Mouse (Mus musculus): ENCODE results near the gene Lypd5. TPM values are rescaled to one million over a fixed set of nuclear protein-coding genes. Genes with fewer than 3 reads are reported as not detected.

Gene Lypd5
- polyA plus RNA-seq, 1 experiment from 2014 or later, result not detected

- Histone ChIP-seq H3K4me2 (no peak overlapping the region), H3K9ac (ENCODE audit: low read depth, low read length) (no peak overlapping the region), H3K27ac (ENCODE audit: low read depth, low read length) (no peak overlapping the region), H3K4me1 (ENCODE audit: control insufficient read depth, insufficient read depth, low read length) (no peaks in the 10 kb centered on the region), H3K27me3 (ENCODE audit: control insufficient read depth, insufficient read depth, low read length) (peaks cover 3% of the 10 kb centered on the region; the same call in 1 of the 2 replicates), H3K9me3 (replicated peaks; ENCODE audit: control insufficient read depth, low read length) (no peaks in the 10 kb centered on the region), H3K36me3 (ENCODE audit: control insufficient read depth, insufficient read depth, low read length) (no peaks in the 10 kb centered on the region), H3K4me3 (ENCODE audit: low read depth, low read length) (no peak overlapping the region)
- WGBS (ENCODE audit: insufficient replicate concordance), result 65% methylated on average over 5 of the region's 5 CpGs
- no peak for ATAC-seq (replicated peaks; ENCODE audit: insufficient number of reproducible peaks, low FRiP score, low TSS enrichment)
Measured at GRCm38 (mm10) chr7:24346444-24346843, 2.6 kb upstream of the Lypd5 start.

GRCm38 (mm10) chr7:24355646-24356045 is 6.7 kb downstream of the Lypd5 start:
- Histone ChIP-seq H3K27me3 (ENCODE audit: control insufficient read depth, insufficient read depth, low read length) (peaks cover 10% of the 10 kb centered on the region), H3K9ac (ENCODE audit: low read depth, low read length) (no peak overlapping the region), H3K9me3 (replicated peaks; ENCODE audit: control insufficient read depth, low read length) (no peaks in the 10 kb centered on the region), H3K27ac (ENCODE audit: low read depth, low read length) (no peak overlapping the region), H3K4me2 (no peak overlapping the region), H3K36me3 (ENCODE audit: control insufficient read depth, insufficient read depth, low read length) (no peaks in the 10 kb centered on the region), H3K4me3 (ENCODE audit: low read depth, low read length) (no peak overlapping the region), H3K4me1 (ENCODE audit: control insufficient read depth, insufficient read depth, low read length) (no peaks in the 10 kb centered on the region)
- 75% methylated on average over 6 of the region's 6 CpGs for WGBS (ENCODE audit: insufficient replicate concordance)
- no peak for ATAC-seq (replicated peaks; ENCODE audit: insufficient number of reproducible peaks, low FRiP score, low TSS enrichment)

GRCm38 (mm10) chr7:24356081-24356480 is 7.1 kb downstream of the Lypd5 start:
- Histone ChIP-seq H3K4me2 (no peak overlapping the region), H3K4me3 (ENCODE audit: low read depth, low read length) (no peak overlapping the region), H3K9ac (ENCODE audit: low read depth, low read length) (no peak overlapping the region), H3K9me3 (replicated peaks; ENCODE audit: control insufficient read depth, low read length) (peaks cover 3% of the 10 kb centered on the region; the same call in 1 of the 2 replicates), H3K36me3 (ENCODE audit: control insufficient read depth, insufficient read depth, low read length) (no peaks in the 10 kb centered on the region), H3K27me3 (ENCODE audit: control insufficient read depth, insufficient read depth, low read length) (peaks cover 10% of the 10 kb centered on the region), H3K4me1 (ENCODE audit: control insufficient read depth, insufficient read depth, low read length) (no peaks in the 10 kb centered on the region), H3K27ac (ENCODE audit: low read depth, low read length) (no peak overlapping the region)
- ATAC-seq (replicated peaks; ENCODE audit: insufficient number of reproducible peaks, low FRiP score, low TSS enrichment), result no peak
- WGBS (ENCODE audit: insufficient replicate concordance), result 71% methylated on average over 10 of the region's 10 CpGs

- H3K9me3 ChIP-seq (replicated peaks; ENCODE audit: control insufficient read depth, low read length), result peaks cover 3% of the 10 kb centered on the region; the same call in 1 of the 2 replicates
- 48% methylated on average over 4 of the region's 4 CpGs for WGBS (ENCODE audit: insufficient replicate concordance)
- H3K27me3 ChIP-seq (ENCODE audit: control insufficient read depth, insufficient read depth, low read length), result peaks cover 4% of the 10 kb centered on the region
- ATAC-seq (replicated peaks; ENCODE audit: insufficient number of reproducible peaks, low FRiP score, low TSS enrichment), result no peak
- H3K4me3 ChIP-seq (ENCODE audit: low read depth, low read length), result no peak overlapping the region
- no peak overlapping the region for H3K4me2 ChIP-seq
- no peak overlapping the region for H3K27ac ChIP-seq (ENCODE audit: low read depth, low read length)
- no peaks in the 10 kb centered on the region for H3K4me1 ChIP-seq (ENCODE audit: control insufficient read depth, insufficient read depth, low read length)
- H3K9ac ChIP-seq (ENCODE audit: low read depth, low read length), result no peak overlapping the region
- no peaks in the 10 kb centered on the region for H3K36me3 ChIP-seq (ENCODE audit: control insufficient read depth, insufficient read depth, low read length)
Measured at GRCm38 (mm10) chr7:24357899-24358298, 8.9 kb downstream of the Lypd5 start.

- H3K9ac ChIP-seq (ENCODE audit: low read depth, low read length), result no peak overlapping the region
- no peak for ATAC-seq (replicated peaks; ENCODE audit: insufficient number of reproducible peaks, low FRiP score, low TSS enrichment)
- WGBS (ENCODE audit: insufficient replicate concordance), result 19% methylated on average over 9 of the region's 9 CpGs
- no peak overlapping the region for H3K4me2 ChIP-seq
- no peaks in the 10 kb centered on the region for H3K36me3 ChIP-seq (ENCODE audit: control insufficient read depth, insufficient read depth, low read length)
- no peaks in the 10 kb centered on the region for H3K4me1 ChIP-seq (ENCODE audit: control insufficient read depth, insufficient read depth, low read length)
- H3K4me3 ChIP-seq (ENCODE audit: low read depth, low read length), result no peak overlapping the region
- H3K27ac ChIP-seq (ENCODE audit: low read depth, low read length), result no peak overlapping the region
- peaks cover 3% of the 10 kb centered on the region; the same call in 1 of the 2 replicates for H3K9me3 ChIP-seq (replicated peaks; ENCODE audit: control insufficient read depth, low read length)
- 0 out of 2 replicates have a peak, but pooled peaks cover 2% of the 10 kb centered on the region for H3K27me3 ChIP-seq (ENCODE audit: control insufficient read depth, insufficient read depth, low read length)
Measured at GRCm38 (mm10) chr7:24359269-24359668, 10.3 kb downstream of the Lypd5 start.

- Histone ChIP-seq H3K27me3 (ENCODE audit: control insufficient read depth, insufficient read depth, low read length) (0 out of 2 replicates have a peak, but pooled peaks cover 2% of the 10 kb centered on the region), H3K4me3 (ENCODE audit: low read depth, low read length) (no peak overlapping the region), H3K27ac (ENCODE audit: low read depth, low read length) (no peak overlapping the region), H3K4me2 (no peak overlapping the region), H3K4me1 (ENCODE audit: control insufficient read depth, insufficient read depth, low read length) (no peaks in the 10 kb centered on the region), H3K36me3 (ENCODE audit: control insufficient read depth, insufficient read depth, low read length) (no peaks in the 10 kb centered on the region), H3K9me3 (replicated peaks; ENCODE audit: control insufficient read depth, low read length) (peaks cover 3% of the 10 kb centered on the region; the same call in 1 of the 2 replicates), H3K9ac (ENCODE audit: low read depth, low read length) (no peak overlapping the region)
- 55% methylated on average over 4 of the region's 4 CpGs for WGBS (ENCODE audit: insufficient replicate concordance)
- no peak for ATAC-seq (replicated peaks; ENCODE audit: insufficient number of reproducible peaks, low FRiP score, low TSS enrichment)
Measured at GRCm38 (mm10) chr7:24361001-24361400, 12.0 kb downstream of the Lypd5 start.

GRCm38 (mm10) chr7:24363228-24363627 is 14.2 kb downstream of the Lypd5 start:
- WGBS (ENCODE audit: insufficient replicate concordance), result 23% methylated on average over 6 of the region's 7 CpGs
- no peak for ATAC-seq (replicated peaks; ENCODE audit: insufficient number of reproducible peaks, low FRiP score, low TSS enrichment)
- Histone ChIP-seq H3K4me2 (no peak overlapping the region), H3K9me3 (replicated peaks; ENCODE audit: control insufficient read depth, low read length) (peaks cover 3% of the 10 kb centered on the region; the same call in 1 of the 2 replicates), H3K4me3 (ENCODE audit: low read depth, low read length) (no peak overlapping the region), H3K4me1 (ENCODE audit: control insufficient read depth, insufficient read depth, low read length) (no peaks in the 10 kb centered on the region), H3K9ac (ENCODE audit: low read depth, low read length) (no peak overlapping the region), H3K36me3 (ENCODE audit: control insufficient read depth, insufficient read depth, low read length) (no peaks in the 10 kb centered on the region), H3K27me3 (ENCODE audit: control insufficient read depth, insufficient read depth, low read length) (0 out of 2 replicates have a peak, but pooled peaks cover 2% of the 10 kb centered on the region), H3K27ac (ENCODE audit: low read depth, low read length) (no peak overlapping the region)

- H3K4me1 ChIP-seq (ENCODE audit: control insufficient read depth, insufficient read depth, low read length), result no peaks in the 10 kb centered on the region
- WGBS (ENCODE audit: insufficient replicate concordance), result 21% methylated on average over 10 of the region's 10 CpGs
- H3K9me3 ChIP-seq (replicated peaks; ENCODE audit: control insufficient read depth, low read length), result peaks cover 3% of the 10 kb centered on the region; the same call in 1 of the 2 replicates
- no peak overlapping the region for H3K4me3 ChIP-seq (ENCODE audit: low read depth, low read length)
- 0 out of 2 replicates have a peak, but pooled peaks have one; percentile 42 for ATAC-seq (replicated peaks; ENCODE audit: insufficient number of reproducible peaks, low FRiP score, low TSS enrichment)
- 0 out of 2 replicates have a peak overlapping the region, but pooled peaks have one; percentile 22 for H3K9ac ChIP-seq (ENCODE audit: low read depth, low read length)
- H3K27ac ChIP-seq (ENCODE audit: low read depth, low read length), result no peak overlapping the region
- H3K4me2 ChIP-seq, result no peak overlapping the region
- H3K36me3 ChIP-seq (ENCODE audit: control insufficient read depth, insufficient read depth, low read length), result no peaks in the 10 kb centered on the region
- 0 out of 2 replicates have a peak, but pooled peaks cover 2% of the 10 kb centered on the region for H3K27me3 ChIP-seq (ENCODE audit: control insufficient read depth, insufficient read depth, low read length)
Measured at GRCm38 (mm10) chr7:24364827-24365226, 15.8 kb downstream of the Lypd5 start.
